Mouse (Mus musculus) urinary bladder, postnatal 14 days (tissue): Measurements from ENCODE around the gene Rora.

Source experiments
- DNase-seq: peaks from one replicate; pipeline ENCODE4 v3.0.0; 2021; ENCODE audit warnings: low spot score

Gene Rora

DNA sequence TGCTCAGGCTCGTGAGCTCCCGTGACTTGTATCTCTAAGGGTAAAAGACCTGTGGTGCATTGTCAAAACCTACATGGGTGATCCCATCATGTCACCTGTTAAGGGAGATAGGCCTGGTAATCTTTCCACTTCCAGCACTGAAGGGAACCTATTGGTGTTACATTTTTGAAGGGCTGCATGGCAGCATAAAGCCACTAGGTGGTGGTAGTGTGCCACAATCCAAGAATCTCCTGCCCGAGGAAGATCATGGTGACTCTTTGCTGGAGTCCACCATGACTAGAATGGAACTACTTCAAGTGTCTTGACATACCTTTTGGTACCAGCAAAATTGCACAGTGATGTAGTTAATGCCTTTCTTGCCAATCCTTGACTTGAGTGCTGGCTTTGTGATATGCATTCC is 704.2 kb downstream of the Rora start:
- DNase-seq: peak; percentile 31

DNA sequence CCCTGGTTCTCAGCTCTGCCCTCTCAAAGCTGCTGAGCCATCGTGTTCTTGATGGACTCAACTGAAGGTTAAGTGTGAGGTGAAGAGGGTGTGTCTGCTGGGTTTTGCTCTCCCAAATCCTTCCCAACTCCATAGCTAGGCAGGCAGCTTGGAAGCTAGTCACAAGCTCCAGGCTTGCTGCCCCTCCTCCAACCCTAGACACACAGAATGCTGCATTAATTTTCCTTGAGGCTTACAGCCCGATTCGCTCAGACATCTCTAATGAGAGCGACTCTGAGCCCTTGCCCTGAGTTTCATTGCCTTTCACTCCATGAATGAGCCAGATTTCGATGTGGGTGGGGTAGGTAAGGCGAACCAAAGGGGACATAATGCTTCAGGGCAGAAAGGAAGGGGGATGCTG is 705.2 kb downstream of the Rora start:
- DNase-seq: no peak

DNA sequence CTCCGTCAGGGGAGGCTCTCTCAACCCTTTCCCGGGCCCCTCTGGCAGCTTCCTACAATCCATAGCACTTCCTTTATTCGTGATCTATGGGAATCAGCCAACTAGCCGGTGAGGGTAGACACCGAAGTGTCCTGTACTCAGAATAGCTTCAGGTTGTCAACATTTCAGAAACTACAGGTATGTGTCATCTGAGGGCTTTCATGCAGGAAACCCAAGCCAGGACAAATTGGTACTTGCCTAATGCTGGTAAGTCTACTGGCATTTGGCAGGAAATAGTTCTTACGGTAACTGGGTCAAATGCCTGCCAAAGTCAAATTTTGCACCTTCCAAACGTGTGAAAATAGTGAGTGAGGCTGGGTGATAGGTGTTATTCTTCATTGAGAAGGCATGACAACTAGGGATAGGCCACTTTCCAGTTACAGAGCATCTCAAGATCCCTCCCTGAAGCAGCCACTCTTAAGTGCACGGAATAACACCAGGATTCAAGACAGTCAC is 708.4 kb downstream of the Rora start:
- DNase-seq: no peak

DNA sequence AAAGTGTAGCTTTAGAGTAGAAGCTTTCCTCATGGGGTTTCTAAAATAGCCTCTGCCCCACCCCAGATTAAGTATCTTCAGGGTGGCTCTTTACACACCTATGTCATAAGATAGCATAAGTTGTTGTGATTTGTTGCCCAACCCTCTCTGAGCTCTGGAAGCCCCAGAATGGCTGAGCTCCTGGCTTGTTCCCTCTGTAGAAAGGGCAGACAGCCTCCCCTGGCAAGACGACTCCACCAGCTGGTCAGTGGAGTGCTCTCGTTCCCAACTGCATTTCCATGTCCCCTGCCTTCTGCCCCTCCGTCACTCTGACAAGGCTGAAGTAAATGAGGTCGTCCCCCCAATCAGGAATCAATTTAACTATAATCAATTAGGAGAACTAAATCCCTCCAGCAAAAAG is 709.2 kb downstream of the Rora start:
- no peak for DNase-seq

DNA sequence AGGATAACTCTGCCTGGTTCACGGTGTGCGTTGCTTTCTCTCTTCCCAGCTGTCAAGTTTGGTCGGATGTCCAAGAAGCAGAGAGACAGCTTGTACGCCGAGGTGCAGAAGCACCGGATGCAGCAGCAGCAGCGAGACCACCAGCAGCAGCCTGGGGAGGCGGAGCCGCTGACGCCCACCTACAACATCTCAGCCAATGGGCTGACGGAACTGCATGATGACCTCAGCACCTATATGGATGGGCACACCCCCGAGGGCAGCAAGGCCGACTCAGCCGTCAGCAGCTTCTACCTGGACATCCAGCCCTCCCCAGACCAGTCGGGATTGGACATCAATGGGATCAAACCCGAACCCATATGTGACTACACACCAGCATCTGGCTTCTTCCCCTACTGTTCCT is 710.5 kb downstream of the Rora start:
- no peak for DNase-seq

DNA sequence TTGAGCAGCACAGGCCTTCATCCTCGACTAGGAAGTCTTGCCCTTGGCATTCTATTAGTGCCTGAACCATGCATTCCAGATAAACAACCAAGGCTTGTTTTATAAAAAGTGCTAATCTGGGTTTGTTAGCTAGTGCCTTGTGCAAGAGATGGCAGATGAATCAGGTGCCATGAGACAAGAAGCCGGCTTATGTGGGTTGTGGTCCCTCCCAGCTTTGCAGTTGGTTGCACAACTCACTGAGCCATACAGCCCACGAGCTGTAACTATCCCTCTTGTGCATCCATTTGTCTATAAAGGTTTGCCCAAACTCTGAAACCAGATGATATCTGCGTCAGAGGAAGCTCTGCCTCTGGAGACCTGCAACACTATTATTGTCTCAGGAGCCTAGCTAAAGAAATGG is 713.5 kb downstream of the Rora start:
- DNase-seq: no peak

DNA sequence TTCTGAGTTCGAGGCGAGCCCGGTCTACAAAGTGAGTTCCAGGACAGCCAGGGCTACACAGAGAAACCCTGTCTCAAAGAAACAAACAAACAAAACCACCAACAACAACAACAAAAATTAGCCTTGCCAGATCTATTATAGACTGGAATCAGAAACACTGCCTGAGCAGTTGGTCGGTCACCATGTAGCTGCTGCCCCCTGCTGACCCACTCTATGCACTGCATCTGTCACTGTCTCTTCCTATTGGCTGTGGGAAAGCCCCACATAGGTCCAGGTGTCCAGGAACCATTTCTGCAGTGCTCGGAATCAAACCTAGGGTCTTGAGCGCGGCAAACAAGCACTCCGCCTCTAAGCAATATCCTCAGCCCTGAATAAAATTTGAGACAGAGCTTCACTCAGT is 714.5 kb downstream of the Rora start:
- DNase-seq: peak; percentile 61

DNA sequence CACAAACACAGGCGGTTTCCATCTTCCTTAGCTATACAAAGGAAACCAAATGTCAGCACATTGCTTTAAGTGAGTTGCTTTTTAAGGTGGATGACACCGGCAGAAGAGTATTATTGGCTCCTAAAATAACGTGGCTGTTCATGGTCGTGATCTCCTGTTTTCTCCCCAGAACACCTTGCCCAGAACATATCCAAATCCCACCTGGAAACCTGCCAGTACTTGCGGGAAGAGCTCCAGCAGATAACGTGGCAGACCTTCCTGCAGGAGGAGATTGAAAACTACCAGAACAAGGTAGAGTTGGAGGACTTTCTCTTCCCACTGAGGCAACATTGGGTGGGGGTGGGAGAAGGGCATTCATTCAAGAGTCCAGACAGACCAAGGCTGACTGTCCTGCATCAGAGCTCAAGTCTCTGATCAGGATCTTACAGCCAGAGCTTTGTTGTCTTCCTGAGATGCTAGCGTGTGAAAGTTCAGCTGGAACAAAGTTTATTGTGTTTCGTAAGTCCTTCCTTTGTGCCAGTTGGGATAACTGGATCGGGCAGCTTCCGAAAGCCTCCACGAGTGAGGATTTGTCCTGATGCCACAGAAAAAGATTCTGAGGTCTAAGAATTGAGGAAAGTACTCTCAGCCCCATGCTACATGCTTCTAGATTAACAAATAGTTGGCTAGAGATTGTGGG is 717.6 kb downstream of the Rora start:
- no peak for DNase-seq

DNA sequence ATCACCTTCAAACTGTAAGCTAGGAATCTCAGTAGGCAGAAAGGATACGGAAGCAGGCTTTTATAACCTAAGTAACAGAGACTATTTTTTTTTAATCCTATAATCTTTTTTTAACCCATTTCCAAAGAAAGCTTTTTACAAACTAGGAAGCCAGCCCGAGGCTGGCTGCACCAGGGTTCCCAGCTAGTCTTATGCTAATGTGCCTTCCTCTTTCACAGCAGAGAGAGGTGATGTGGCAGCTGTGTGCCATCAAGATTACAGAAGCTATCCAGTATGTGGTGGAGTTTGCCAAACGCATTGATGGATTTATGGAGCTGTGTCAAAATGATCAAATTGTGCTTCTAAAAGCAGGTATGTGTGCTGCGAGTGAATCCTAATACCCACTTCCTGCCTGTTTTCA is 719.3 kb downstream of the Rora start:
- DNase-seq: no peak

DNA sequence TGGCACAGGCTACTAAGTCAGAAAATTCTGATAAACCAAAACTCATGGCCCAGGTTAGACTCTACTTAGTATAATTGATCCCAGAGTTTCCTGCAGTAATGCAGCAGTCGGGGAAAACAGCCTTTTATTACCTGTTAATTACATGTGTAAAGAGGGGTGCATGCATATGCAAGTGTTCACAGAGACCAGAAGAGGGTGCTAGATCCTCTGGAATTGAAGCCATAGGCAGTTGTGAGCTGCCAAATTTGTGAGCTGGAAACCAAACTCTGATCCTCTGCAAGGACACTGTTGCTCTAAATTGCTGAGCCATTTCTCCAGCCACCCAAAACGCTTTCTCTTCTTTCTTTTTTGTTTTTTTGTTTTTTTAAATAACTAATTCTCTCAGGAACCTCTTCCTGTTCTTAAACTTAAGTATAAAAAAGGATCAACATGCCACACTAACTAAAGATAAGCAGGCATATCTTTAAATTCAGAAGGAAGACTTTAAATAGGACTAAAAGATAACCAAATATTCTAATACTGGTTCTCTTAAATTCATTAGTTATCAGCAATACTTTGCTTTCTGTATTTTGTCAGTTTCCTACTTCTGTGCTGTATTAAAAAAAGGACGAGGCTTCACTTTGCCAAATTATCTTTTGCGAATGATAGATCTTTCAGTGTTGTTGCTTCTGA is 723.5 kb downstream of the Rora start:
- DNase-seq: no peak

DNA sequence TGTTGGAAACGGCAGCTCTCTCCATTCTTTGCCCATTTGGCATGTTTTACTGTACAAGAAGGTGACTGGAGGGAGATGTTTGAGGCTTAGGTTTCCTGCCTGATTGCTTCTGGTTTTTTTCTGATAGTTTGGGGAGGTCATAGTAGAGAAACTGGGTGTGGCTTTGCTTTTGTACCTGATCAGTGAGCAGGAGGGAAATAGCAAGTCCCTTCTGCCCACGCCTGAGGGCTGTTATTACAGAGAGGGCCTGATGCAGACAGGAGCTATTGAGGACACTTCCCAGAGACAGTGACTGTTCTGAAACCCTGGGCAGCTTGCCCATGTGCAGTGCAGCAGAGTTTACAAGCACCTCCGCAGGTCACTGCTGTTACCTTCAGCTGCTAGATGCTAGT is 724.1 kb downstream of the Rora start:
- no peak for DNase-seq

DNA sequence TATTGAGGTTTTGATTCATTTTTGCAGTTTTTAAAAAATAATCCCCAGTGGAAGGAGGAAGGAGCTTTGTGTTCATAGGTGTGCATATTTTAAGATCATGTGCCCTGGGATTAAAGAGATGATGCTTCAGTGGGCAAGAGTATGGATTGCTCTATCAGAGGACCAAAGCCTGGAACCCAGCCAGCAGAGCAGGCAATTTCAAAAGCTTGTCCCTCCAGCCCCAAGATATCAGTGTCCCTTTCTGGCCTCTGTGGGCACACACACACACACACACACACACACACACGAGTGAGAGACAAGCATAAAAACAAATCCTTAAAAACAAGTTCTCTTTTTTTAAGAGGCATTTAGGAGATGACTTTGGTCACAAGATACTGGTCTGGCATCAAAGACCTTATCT is 727.0 kb downstream of the Rora start:
- DNase-seq: no peak

DNA sequence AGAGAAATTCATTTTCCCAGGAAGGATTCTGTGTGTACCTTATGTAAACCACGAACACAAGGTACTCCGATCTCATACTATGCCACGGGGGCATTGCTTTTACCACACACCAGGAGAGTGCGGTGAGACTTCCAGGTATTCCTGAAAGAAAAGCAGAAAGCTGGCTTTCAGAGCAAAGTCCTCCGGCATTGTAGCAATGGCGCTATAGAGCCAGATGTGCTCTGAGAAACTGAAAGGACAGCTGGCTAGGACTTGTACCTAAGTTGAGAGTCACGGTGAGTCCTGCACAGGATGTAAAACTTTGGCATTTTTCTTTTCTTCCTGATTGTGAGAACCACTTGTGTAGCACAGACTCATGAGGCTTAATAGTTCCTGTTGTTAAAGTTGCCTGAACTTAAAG is 728.2 kb downstream of the Rora start:
- no peak for DNase-seq

DNA sequence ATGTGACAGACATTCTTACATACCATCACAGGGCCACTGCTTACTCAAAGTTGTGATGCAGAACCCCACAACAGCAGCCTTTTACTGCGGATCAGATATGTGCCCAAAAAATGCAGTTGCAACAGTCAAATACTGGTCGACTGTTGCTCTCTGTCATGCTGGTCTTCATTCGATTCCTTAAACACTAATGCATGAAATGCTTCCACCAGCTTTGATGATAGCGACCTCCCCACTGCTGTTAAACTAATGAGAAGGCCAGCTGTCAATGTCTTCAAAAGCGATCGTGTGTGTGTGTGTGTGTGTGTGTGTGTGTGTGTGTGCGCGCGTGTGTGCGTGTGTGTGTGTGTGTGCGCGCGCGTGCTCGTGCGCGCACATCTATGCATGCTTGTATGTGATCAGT is 730.9 kb downstream of the Rora start:
- no peak for DNase-seq

DNA sequence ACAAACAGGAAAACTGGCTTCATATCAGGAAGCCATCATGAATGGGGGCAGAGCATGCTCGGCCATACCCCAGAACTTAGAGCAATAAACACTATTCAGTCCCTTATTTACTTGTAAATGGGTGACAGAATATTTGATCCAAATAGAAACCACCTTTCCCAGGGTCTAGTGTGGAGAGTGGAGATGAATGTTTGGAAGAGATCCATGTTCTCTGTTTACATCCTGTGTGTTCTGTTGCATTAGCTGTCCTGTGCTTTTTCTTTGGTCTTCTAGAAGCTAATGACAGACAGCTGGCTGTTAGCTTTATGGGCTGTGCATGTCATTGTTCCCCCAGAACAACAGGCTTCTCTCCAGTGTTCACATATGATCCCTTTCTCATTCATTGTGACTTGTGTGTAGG is 731.3 kb downstream of the Rora start:
- DNase-seq: no peak

DNA sequence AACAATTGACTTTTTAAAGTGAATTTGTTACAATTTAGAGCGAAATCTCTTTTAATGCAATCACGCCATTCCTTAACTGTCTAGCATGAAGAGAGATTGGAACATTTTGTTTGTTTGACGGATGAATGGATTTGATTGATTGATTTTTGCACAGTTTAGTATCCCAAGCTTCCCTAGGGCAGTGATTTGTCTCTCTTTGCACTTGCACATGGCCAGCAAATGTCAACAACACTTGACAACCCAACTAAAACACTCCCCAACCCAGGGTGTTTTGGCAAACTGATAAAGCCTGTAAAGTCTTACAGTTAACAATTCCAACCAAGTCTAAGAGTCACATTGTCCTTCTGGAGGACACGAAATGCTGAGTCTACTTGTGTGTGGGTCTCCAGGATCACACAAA is 733.7 kb downstream of the Rora start:
- no peak for DNase-seq

DNA sequence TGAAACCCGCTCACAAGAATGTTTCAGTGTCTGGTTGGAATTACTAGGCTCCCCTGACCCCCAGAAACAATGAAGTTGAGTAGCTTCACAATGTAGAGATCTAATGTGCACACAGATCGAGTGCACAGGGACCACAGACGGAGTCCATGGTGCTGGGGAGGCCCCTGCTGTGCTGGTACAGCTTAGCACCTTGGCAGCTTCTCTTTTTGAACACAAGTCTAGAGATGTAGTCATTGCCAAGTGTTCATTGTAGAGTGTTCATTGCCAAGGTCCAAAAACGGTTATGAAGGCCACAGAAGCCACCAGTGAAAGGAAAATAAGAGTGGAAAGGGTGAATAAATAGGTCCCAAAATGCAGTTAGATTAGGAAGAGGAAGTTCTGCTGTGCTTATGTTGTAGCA is 737.0 kb downstream of the Rora start:
- DNase-seq: no peak

DNA sequence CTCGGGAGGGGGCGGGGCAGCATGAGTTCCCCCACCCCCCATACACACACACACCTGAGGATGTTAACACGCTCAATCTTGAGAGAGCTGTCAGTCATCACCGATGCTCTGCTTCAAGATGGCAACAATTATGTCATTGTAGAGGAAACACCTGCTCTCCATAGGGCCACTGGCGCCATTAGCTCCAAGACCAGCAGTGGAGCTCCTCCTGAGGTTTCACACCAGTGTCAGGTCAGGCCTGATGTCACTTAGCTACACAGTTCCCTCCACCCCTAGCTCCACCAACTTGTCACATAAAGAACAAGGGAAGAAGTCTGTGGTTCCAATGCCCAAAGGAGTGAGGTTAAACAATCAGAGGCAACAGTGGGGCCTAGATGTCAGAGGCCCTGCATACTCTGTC is 740.6 kb downstream of the Rora start:
- no peak for DNase-seq

DNA sequence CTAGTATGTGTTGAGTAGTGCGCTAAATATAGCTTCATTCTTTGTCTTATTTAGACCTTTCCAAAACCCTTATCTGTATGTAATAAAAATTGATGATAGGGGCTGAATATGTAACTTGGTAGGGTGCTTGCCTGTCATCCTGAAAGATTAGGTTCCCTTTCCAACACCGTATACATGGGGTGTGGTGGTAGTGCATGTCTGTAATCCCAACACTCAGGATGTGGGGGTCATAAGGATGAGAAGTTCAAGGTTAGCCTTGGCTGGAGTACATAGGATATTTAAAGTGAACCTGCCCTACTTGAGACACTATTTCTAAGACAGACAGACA is 743.8 kb downstream of the Rora start:
- DNase-seq: no peak

DNA sequence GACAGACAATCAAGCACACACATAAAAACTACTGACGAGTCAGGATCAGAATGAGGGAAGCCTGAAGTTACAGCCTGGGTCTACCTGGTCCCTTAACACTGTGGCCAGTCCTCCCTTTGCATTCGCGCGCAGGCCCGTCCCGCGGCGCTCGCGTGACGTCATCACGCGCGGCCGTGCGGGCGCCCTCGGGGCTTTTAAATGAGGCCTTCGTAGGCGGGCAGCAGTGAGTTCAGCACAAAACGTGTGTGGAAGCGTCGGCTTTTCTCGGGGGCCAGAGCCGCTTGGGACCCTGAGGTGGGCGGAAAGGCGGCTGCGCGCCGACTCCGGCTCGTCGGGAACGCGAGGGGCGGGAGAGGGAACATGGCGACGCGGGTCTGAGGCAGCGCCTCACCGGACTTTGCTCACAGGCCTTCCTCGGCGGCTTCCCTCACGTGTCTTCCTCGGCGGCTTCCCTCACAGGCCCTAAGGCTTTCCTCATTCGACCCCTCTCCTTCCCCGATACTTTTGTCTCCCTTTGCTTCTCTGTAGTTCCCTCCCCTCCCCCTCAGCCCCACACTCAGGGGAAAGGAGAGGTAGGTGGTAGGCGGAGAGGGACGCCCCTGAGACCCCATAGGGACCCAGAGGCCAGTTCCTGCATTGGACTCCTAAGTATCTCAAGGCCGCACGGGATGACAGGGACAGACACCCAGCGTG is 744.3 kb downstream of the Rora start, which contains the start of gene Ice2:
TSS of gene Ice2 (plus strand) at position 147 of the 693 bp plus-strand sequence.
- DNase-seq: peak; percentile 67

DNA sequence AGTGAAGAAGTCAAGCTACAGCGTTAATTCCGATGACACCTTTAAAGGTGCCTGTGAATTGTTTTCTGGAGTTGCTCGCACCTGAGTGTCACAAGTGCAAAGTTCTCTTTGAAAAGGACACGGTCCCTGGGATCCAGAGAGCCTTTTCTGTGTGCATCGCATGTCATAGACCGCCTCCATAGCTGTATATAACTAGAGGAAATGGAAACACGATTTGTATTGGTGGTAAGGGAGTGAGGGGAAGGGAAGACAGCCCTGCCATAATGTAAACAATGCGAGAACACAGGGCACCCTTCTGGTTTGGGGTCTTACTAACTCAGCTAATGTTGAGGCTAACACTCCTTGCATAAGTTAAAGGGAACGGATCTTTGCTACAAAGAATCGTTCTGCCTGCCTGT is 744.9 kb downstream of the Rora start:
- DNase-seq: no peak

DNA sequence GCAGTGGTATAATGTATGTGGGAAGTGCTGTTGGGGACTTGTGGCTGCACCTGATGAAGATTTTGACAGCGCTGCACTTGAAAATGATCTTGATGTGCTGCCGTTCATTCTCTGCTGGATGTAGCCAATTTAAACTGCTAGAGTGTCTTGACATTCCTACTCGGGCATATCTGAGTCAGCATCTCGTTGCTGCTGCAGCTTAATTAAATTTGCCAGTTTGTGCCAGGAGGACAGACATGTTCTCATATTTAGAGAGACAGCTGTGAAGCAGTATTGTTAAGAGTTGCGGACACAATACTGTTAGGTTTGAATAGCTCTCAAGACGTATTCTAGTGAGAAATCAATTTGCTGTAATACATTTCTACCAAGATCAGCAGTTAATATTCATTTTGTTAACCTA is 751.1 kb downstream of the Rora start:
- no peak for DNase-seq

DNA sequence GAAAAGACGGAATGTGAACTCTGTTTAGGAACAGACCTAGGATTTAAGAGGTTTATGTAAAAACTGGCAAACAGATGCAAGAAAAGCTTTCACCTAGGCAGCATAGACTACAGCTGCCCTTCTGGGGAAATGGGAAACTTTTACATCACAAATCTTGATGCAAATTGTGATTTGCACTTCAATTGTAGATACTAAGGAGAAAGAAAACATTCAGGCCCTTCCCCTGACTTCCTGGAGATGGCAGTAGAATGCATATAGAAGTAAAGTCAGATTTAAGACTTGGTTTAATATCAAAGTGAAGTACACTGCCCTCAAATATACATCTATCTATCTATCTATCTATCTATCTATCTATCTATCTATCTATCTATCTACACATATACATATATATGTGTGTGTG is 765.9 kb downstream of the Rora start:
- no peak for DNase-seq

DNA sequence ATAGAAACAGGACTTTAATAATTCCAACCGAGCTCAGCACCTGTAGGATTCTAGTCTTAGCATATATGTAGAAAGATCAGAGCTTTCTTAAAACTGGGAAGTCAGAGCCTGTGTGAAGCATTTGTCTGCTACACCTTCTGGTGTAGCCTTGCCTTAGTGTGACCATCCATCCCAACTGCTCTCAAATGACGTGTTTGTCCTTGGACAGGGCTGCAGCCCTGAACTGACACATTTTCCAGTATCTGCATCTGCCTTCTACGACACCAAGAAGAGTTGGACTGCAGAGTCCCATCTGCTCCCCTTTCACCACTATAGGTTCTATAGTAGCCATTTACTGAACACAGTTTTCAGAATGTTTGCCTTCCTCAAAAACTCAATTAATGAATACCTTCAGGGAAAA is 776.9 kb downstream of the Rora start:
- DNase-seq: no peak
